Mouse (Mus musculus) myocyte (in vitro differentiated cells): ENCODE data around the gene Dph2. TPM values are rescaled to one million over a fixed set of nuclear protein-coding genes. Genes with fewer than 3 reads are reported as not detected.

Experiments
- H3K27me3 ChIP-seq: one replicate; pipeline ENCODE4 v1.6.1; 2011; ENCODE audit not compliant: control insufficient read depth, insufficient read depth, insufficient read length
- H3K36me3 ChIP-seq: one replicate; pipeline ENCODE4 v1.6.1; 2011; ENCODE audit not compliant: control insufficient read depth, insufficient read depth
- H3K4me2 ChIP-seq: one replicate; pipeline ENCODE4 v1.6.1; 2011; ENCODE audit warnings: low read depth, control low read depth
- H3K4me3 ChIP-seq: one replicate; pipeline ENCODE4 v1.5.1; 2011; ENCODE audit warnings: mild to moderate bottlenecking, control low read depth, moderate library complexity
- H3K79me2 ChIP-seq: one replicate; pipeline ENCODE4 v1.6.1; 2011; ENCODE audit not compliant: control insufficient read depth, insufficient read depth
- H3ac ChIP-seq: one replicate; pipeline ENCODE4 v1.6.1; 2011; ENCODE audit not compliant: control insufficient read depth, insufficient read length
- CEBPB ChIP-seq: IDR thresholded peaks from 2 replicates; pipeline ENCODE4 v1.6.1; 2011; ENCODE audit warnings: mild to moderate bottlenecking, moderate library complexity; ENCODE audit not compliant: poor library complexity, insufficient read depth, severe bottlenecking
- E2F4 ChIP-seq: IDR thresholded peaks from one replicate; pipeline ENCODE4 v1.6.1; 2011; ENCODE audit warnings: mild to moderate bottlenecking, control low read depth, moderate library complexity; ENCODE audit not compliant: insufficient read depth
- MAX ChIP-seq: IDR thresholded peaks from one replicate; pipeline ENCODE4 v1.6.1; 2011; ENCODE audit warnings: low read depth, mild to moderate bottlenecking, control low read depth
- MYOD1 ChIP-seq, 3 experiments: IDR thresholded peaks; one replicate each; pipeline ENCODE4 v1.6.1; 2011; ENCODE audit warnings: control low read depth in 2 of 3, low read depth in 2 of 3, mild to moderate bottlenecking in 2 of 3, moderate library complexity in 1 of 3; ENCODE audit not compliant: insufficient read length in 2 of 3, control insufficient read depth in 1 of 3
- MYOG ChIP-seq, 3 experiments: IDR thresholded peaks; one replicate each; pipeline ENCODE4 v1.6.1; 2011; ENCODE audit warnings: control low read depth in 2 of 3, low read depth in 2 of 3, mild to moderate bottlenecking in 2 of 3; ENCODE audit not compliant: insufficient read length in 2 of 3, control insufficient read depth in 1 of 3, insufficient read depth in 1 of 3
- POLR2A ChIP-seq: IDR thresholded peaks from one replicate; pipeline ENCODE4 v1.6.1; 2011; ENCODE audit warnings: low read depth, mild to moderate bottlenecking, control low read depth, moderate library complexity; ENCODE audit not compliant: insufficient read length
- POLR2AphosphoS2 ChIP-seq: IDR thresholded peaks from one replicate; pipeline ENCODE4 v1.6.1; 2011; ENCODE audit warnings: low read depth, control low read depth; ENCODE audit not compliant: insufficient read length
- REST ChIP-seq: IDR thresholded peaks from one replicate; pipeline ENCODE4 v1.6.1; 2011; ENCODE audit warnings: mild to moderate bottlenecking, control low read depth, moderate library complexity; ENCODE audit not compliant: insufficient read depth, insufficient read length
- SRF ChIP-seq: IDR thresholded peaks from one replicate; pipeline ENCODE4 v1.6.1; 2011; ENCODE audit warnings: low read depth; ENCODE audit not compliant: control insufficient read depth, insufficient read length
- TCF12 ChIP-seq: IDR thresholded peaks from one replicate; pipeline ENCODE4 v1.6.1; 2011; ENCODE audit warnings: mild to moderate bottlenecking, control low read depth; ENCODE audit not compliant: poor library complexity, insufficient read depth, severe bottlenecking
- TCF3 ChIP-seq: IDR thresholded peaks from one replicate; pipeline ENCODE4 v1.6.1; 2011; ENCODE audit warnings: low read depth, control low read depth; ENCODE audit not compliant: insufficient read length
- USF1 ChIP-seq: IDR thresholded peaks from one replicate; pipeline ENCODE4 v1.6.1; 2011; ENCODE audit warnings: low read depth, mild to moderate bottlenecking, control low read depth, moderate library complexity
- polyA plus RNA-seq: library from polyadenylated mRNA; unstranded; fragments of >200 nt; fragmentation: generic; extraction: Trizol; gene quantifications from one replicate; pipeline ENCODE4 v1.2.1, GENCODE M21; 2012; ENCODE audit warnings: missing spikeins

Dph2 gene
- polyA plus RNA-seq, 1 experiment = 8.5 TPM

- Histone ChIP-seq H3K79me2 (no peaks in the 10 kb centered on the region), H3K27me3 (no peaks in the 10 kb centered on the region), H3K4me2 (no peak overlapping the region), H3ac (no peak overlapping the region), H3K4me3 (no peak overlapping the region), H3K36me3 (peaks cover 10% of the 10 kb centered on the region)
- no peak for TF ChIP-seq SRF
- TF ChIP-seq REST = no peak
- TF ChIP-seq E2F4 = no peak
Measured at GRCm38 (mm10) chr4:117852152-117852868, 39.5 kb downstream of the Dph2 start.

GRCm38 (mm10) chr4:117850871-117851270 is 41.0 kb downstream of the Dph2 start:
- no peak overlapping the region for H3ac ChIP-seq
- no peak overlapping the region for H3K4me2 ChIP-seq
- H3K79me2 ChIP-seq = no peaks in the 10 kb centered on the region
- H3K4me3 ChIP-seq = no peak overlapping the region
- peaks cover 14% of the 10 kb centered on the region for H3K36me3 ChIP-seq
- no peak for TF ChIP-seq MYOD1 (IDR thresholded peaks at IDR 0.05; ENCODE audit: control insufficient read depth in 1 of 3, insufficient read length in 2 of 3, low read depth in 2 of 3)
- TF ChIP-seq USF1 = no peak
- no peak for TF ChIP-seq TCF12
- TF ChIP-seq REST = no peak
- TF ChIP-seq SRF = no peak
- no peak for TF ChIP-seq MYOG (IDR thresholded peaks at IDR 0.05; ENCODE audit: control insufficient read depth in 1 of 3, insufficient read depth in 1 of 3, insufficient read length in 2 of 3, low read depth in 2 of 3)
- no peak for TF ChIP-seq POLR2A
- TF ChIP-seq MAX = no peak
- no peak for TF ChIP-seq CEBPB
- TF ChIP-seq TCF3 = no peak
- TF ChIP-seq POLR2AphosphoS2 = no peak
- no peak for TF ChIP-seq E2F4
- no peaks in the 10 kb centered on the region for H3K27me3 ChIP-seq

GRCm38 (mm10) chr4:117850176-117850575 is 41.7 kb downstream of the Dph2 start:
- no peak for TF ChIP-seq MYOG (IDR thresholded peaks at IDR 0.05; ENCODE audit: control insufficient read depth in 1 of 3, insufficient read depth in 1 of 3, insufficient read length in 2 of 3, low read depth in 2 of 3)
- TF ChIP-seq TCF12 = no peak
- Histone ChIP-seq H3ac (no peak overlapping the region), H3K4me3 (no peak overlapping the region), H3K4me2 (no peak overlapping the region), H3K36me3 (peaks cover 20% of the 10 kb centered on the region), H3K79me2 (no peaks in the 10 kb centered on the region), H3K27me3 (no peaks in the 10 kb centered on the region)

- TF ChIP-seq CEBPB (no peak), TCF3 (no peak), USF1 (no peak), MAX (no peak)
- Histone ChIP-seq H3K36me3 (peaks cover 26% of the 10 kb centered on the region), H3K27me3 (no peaks in the 10 kb centered on the region), H3K79me2 (no peaks in the 10 kb centered on the region), H3K4me2 (no peak overlapping the region), H3ac (no peak overlapping the region), H3K4me3 (no peak overlapping the region)
Measured at GRCm38 (mm10) chr4:117849506-117849905, 42.3 kb downstream of the Dph2 start.

- Histone ChIP-seq H3K36me3 (peaks cover 31% of the 10 kb centered on the region), H3ac (no peak overlapping the region), H3K4me2 (no peak overlapping the region), H3K4me3 (no peak overlapping the region), H3K27me3 (no peaks in the 10 kb centered on the region), H3K79me2 (no peaks in the 10 kb centered on the region)
- TF ChIP-seq REST (no peak), MAX (no peak), SRF (no peak), POLR2AphosphoS2 (no peak)
Measured at GRCm38 (mm10) chr4:117849063-117849462, 42.8 kb downstream of the Dph2 start.

- Histone ChIP-seq H3K36me3 (peaks cover 33% of the 10 kb centered on the region), H3K79me2 (no peaks in the 10 kb centered on the region), H3K4me2 (no peak overlapping the region), H3K4me3 (no peak overlapping the region), H3K27me3 (no peaks in the 10 kb centered on the region), H3ac (no peak overlapping the region)
- TF ChIP-seq POLR2AphosphoS2 (no peak), TCF12 (no peak), E2F4 (no peak), MAX (no peak), SRF (no peak), POLR2A (no peak), MYOD1 (IDR thresholded peaks at IDR 0.05; ENCODE audit: control insufficient read depth in 1 of 3, insufficient read length in 2 of 3, low read depth in 2 of 3) (no peak), TCF3 (no peak), MYOG (IDR thresholded peaks at IDR 0.05; ENCODE audit: control insufficient read depth in 1 of 3, insufficient read depth in 1 of 3, insufficient read length in 2 of 3, low read depth in 2 of 3) (no peak), USF1 (no peak), CEBPB (no peak), REST (no peak)
Measured at GRCm38 (mm10) chr4:117847011-117847410, 44.8 kb downstream of the Dph2 start.
